Mouse (Mus musculus) inflammation-experienced regulatory T-cells (primary cell): Measurements from ENCODE around the gene Aarsd1. TPM values are rescaled to one million over a fixed set of nuclear protein-coding genes. Genes with fewer than 3 reads are reported as not detected.

Experiments
- polyA plus RNA-seq, 2 experiments: library from polyadenylated mRNA; unstranded; fragments of 100-300 nt; shearing (Covaris generic); gene quantifications; one replicate each; pipeline ENCODE4 v1.2.1; 2017

Gene Aarsd1
- polyA plus RNA-seq, result 10 to 100 TPM; 30.6 to 35.3 TPM

DNA sequence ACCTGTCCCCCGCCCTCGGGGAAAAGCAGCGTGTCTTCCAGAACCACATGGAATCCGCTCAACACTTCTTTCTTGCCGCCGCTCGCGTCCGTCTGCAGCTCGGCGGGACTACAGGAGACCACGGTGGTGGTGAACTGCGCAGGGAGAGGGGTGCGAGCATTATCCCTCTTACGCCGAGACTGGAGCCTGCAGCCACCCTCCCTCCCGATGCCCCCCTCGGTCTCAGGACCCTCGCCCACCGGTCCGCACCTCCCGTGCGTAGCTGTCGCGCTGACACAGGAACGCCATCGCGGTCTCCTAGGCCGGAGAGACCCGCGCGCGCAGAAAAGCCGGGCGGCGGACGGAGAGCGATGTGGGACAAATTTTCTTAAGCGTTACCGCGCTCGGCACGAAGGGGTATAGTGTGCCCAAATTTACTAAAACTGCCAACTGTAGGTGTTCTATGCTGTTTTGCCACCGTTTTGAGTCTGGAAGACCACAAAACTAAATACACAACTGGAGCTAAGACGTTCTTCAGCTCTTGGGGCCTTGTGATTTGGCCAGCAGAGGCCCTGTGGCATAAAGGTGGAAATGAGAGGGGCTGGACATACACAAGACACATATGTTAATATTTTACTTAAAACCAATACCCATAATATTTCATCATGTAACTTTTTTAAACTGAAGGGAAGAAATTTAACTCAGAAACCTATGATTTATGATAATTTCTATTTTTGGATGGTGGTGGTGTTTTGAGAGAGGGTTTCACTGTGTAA, at the start of gene Aarsd1:
Gene Aarsd1 (minus strand): TSS at position 515 of the 755 bp plus-strand sequence.

DNA sequence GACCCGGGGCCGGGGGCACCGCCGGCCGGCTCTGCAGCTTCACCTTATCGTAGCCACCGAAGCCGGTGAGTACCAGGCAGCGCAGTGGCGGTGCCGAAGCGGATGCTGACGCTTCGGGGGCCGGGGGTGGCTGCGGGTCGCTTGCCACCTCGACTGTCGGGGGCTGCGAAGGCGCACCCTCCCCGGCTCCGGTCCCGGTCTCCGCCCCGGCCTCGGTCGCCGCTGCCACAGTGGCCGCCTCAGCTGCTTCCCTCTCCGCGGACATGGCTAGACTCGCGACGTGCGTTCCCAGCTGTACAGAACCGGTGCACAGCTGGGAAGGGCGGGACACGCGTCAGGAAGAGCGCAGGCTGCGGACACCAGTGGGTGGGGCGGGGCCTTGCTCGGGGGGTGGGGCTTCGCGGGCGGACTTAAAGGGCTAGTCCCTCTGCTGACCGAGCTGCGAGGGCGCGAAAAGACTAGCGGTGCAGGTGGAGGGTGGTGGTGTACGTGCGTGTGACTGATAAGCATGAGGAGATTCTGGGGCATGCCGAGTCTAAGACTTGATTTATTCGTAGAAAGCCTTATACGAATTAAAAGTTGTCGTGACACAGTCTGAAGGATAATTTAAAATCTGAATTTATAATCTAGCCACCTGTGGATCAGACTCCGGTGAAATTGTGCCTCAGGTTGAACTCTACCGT, 48.6 kb upstream of the Aarsd1 start, which contains the start of gene Vat1:
Gene Vat1 (minus strand): TSS at position 362 of the 683 bp plus-strand sequence.

GRCm38 (mm10) chr11:101464211-101465100, 47.0 kb upstream of the Aarsd1 start, which contains the start of gene Rnd2:
TSS of gene Rnd2 (plus strand) at chr11:101464999.

GRCm38 (mm10) chr11:101448274-101448746, 30.9 kb upstream of the Aarsd1 start, which contains the start of gene Ifi35:
TSS of gene Ifi35 (plus strand) at chr11:101448407.

GRCm38 (mm10) chr11:101442127-101442693, 24.8 kb upstream of the Aarsd1 start, which contains the start of gene Rpl27:
TSS of gene Rpl27 (plus strand) at chr11:101442298.

GRCm38 (mm10) chr11:101424925-101425813, 7.8 kb upstream of the Aarsd1 start, which contains the start of the genes Rundc1 and Ptges3l:
TSS of gene Rundc1 (plus strand) at chr11:101425085.
TSS of gene Ptges3l (minus strand) at chr11:101425333.

DNA sequence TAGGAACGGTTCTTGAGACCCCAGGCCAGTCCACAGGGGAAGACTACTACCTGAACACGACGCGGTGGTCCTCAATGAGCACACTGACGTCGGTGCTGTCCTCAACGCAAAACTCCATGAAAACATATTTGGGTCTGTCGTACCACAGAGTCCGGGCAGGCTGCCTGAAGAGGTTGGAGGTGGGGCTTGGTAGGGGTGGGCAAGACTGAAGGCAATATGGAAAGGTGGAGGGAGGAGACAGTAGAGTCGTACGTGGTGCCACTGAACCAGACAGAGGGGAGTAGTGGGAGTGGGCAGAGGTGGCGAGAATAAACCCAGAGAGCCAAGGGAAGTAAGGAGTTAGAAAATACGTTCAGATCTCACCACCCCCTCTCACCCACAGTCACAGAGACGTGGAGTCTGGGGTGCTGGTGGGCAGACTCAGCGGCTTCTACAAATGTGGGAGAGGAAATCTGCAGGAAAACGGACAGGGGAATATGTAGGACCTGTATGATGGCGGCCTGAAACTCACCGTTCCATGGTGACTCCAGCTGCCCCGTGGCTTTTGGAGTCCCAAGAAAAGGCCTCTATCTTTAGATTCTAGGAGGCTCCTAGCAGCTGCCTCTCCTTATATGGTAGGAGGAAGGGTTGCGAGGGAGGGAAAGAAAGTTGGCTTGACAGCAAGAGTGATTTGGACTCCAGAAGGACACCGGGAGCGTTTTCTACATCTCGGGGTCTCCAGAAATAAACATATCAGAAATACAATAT, 6.9 kb upstream of the Aarsd1 start, which contains the start of gene Gm27029:
Gene Gm27029 (minus strand): TSS at position 692 of the 747 bp plus-strand sequence.

GRCm38 (mm10) chr11:101367326-101367935, 50.0 kb downstream of the Aarsd1 start, which contains the start of gene G6pc:
TSS of gene G6pc (plus strand) at chr11:101367561.

Other genes with a start within 250 kb of the Aarsd1 start
- under 1 TPM; 0.25 to 0.27 TPM for gene Cntnap1, start 247.1 kb downstream of the Aarsd1 start, polyA plus RNA-seq
- 1 to 10 TPM in 1 of 2 experiments, under 1 TPM in 1; 0.14 to 1.2 TPM for gene Plekhh3, start 246.3 kb downstream of the Aarsd1 start, polyA plus RNA-seq
- gene Ccr10, start 242.2 kb downstream of the Aarsd1 start, polyA plus RNA-seq, result 1 to 10 TPM in 1 of 2 experiments, under 1 TPM in 1; 0.70 to 5.0 TPM
- 10 to 100 TPM; 66.9 to 83.4 TPM for gene Ezh1, start 191.2 kb downstream of the Aarsd1 start, polyA plus RNA-seq
- gene Ramp2, start 171.6 kb downstream of the Aarsd1 start, polyA plus RNA-seq, result 1 to 10 TPM in 1 of 2 experiments, not detected in 1; 1.3 TPM
- gene Vps25, start 163.9 kb downstream of the Aarsd1 start, polyA plus RNA-seq, result 100 to 1,000 TPM; 145 to 147 TPM
- 1 to 10 TPM; 2.7 to 2.9 TPM for gene Wnk4, start 157.0 kb downstream of the Aarsd1 start, polyA plus RNA-seq
- gene Cntd1, start 138.6 kb downstream of the Aarsd1 start, polyA plus RNA-seq, result 1 to 10 TPM in 1 of 2 experiments, under 1 TPM in 1; 0.90 to 1.2 TPM
- gene Coa3, start 138.5 kb downstream of the Aarsd1 start, polyA plus RNA-seq, result 100 to 1,000 TPM; 101 to 110 TPM
- gene Becn1, start 115.3 kb downstream of the Aarsd1 start, polyA plus RNA-seq, result 100 to 1,000 TPM; 184 to 206 TPM
- 100 to 1,000 TPM; 161 to 164 TPM for gene Psme3, start 101.4 kb downstream of the Aarsd1 start, polyA plus RNA-seq
- 1 to 10 TPM; 3.5 to 4.0 TPM for gene Aoc2, start 92.6 kb downstream of the Aarsd1 start, polyA plus RNA-seq
- gene Aoc3, start 87.0 kb downstream of the Aarsd1 start, polyA plus RNA-seq, result under 1 TPM; 0.09 to 0.12 TPM
- not detected for gene G6pc, start 50.1 kb downstream of the Aarsd1 start, polyA plus RNA-seq
- 1 to 10 TPM; 1.5 to 3.9 TPM for gene Gm27029, start 7.2 kb upstream of the Aarsd1 start, polyA plus RNA-seq
- gene Rundc1, start 7.5 kb upstream of the Aarsd1 start, polyA plus RNA-seq, result 10 to 100 TPM; 28.1 to 38.0 TPM
- 1 to 10 TPM; 4.3 to 5.1 TPM for gene Ptges3l, start 7.7 kb upstream of the Aarsd1 start, polyA plus RNA-seq
- gene Rpl27, start 24.7 kb upstream of the Aarsd1 start, polyA plus RNA-seq, result 100 to 1,000 TPM; 267 to 297 TPM
- 100 to 1,000 TPM; 165 to 180 TPM for gene Ifi35, start 30.8 kb upstream of the Aarsd1 start, polyA plus RNA-seq
- gene Rnd2, start 47.4 kb upstream of the Aarsd1 start, polyA plus RNA-seq, result 1 to 10 TPM in 1 of 2 experiments, under 1 TPM in 1; 0.30 to 3.6 TPM
- under 1 TPM; 0.70 to 0.72 TPM for gene Vat1, start 48.6 kb upstream of the Aarsd1 start, polyA plus RNA-seq
- gene Brca1, start 134.3 kb upstream of the Aarsd1 start, polyA plus RNA-seq, result 1 to 10 TPM; 1.5 to 3.2 TPM
- 100 to 1,000 TPM in 1 of 2 experiments, 10 to 100 TPM in 1; 96.3 to 115 TPM for gene Nbr1, start 134.5 kb upstream of the Aarsd1 start, polyA plus RNA-seq
- gene Tmem106a, start 164.6 kb upstream of the Aarsd1 start, polyA plus RNA-seq, result 10 to 100 TPM; 12.2 to 12.5 TPM
- gene Gm11634, start 181.6 kb upstream of the Aarsd1 start, polyA plus RNA-seq, result 1 to 10 TPM in 1 of 2 experiments, under 1 TPM in 1; 0.29 to 1.6 TPM
- 10 to 100 TPM; 54.0 to 80.1 TPM for gene Rdm1, start 209.6 kb upstream of the Aarsd1 start, polyA plus RNA-seq
- gene Arl4d, start 247.9 kb upstream of the Aarsd1 start, polyA plus RNA-seq, result 1 to 10 TPM; 2.0 to 8.3 TPM